Mouse (Mus musculus) stomach, postnatal 0 days (tissue): Measurements from ENCODE around the gene Gatd1.

Experiments
- CTCF ChIP-seq: IDR thresholded peaks from 2 replicates; pipeline ENCODE4 v1.5.1; 2016; ENCODE audit warnings: antibody characterized with exemption, low read depth, mild to moderate bottlenecking, moderate library complexity
- EP300 ChIP-seq: optimal IDR thresholded peaks from 2 replicates; pipeline ENCODE3; 2016; ENCODE audit warnings: antibody characterized with exemption

DNA sequence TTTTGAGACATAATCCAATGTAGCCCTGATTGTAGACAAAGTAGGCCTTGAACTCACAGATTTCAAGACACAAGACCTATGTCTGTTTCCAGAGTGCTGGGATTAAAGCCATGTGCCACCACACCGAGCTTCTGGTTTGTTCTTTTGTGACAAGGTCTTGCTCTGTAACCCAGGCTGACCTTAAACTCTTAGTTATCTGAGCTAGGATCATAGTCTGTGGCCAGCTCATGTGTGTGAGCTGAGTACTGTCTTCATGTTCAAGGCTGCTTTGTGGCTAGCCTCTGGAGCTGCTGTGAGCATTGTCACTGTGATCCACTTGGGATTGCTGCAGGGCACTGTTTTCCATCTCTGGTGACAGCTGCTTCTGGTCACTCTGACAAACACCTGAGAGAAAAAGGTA, 18.6 kb downstream of the Gatd1 start:
- TF ChIP-seq CTCF: no peak
- no peak for TF ChIP-seq EP300
